Comparison of ENCODE assay signal across 8 mouse cellular contexts in genomic region chr11:58214391-58215048, GRCm38 (mm10). TPM values are rescaled to one million over a fixed set of nuclear protein-coding genes. Genes with fewer than 3 reads are reported as not detected.
DNase-seq lines count a peak whose midpoint lies in the region; ATAC-seq and TF ChIP-seq lines count a peak whose summit lies in the region.

No protein-coding gene starts in this region.

- no peaks in the 10 kb centered on the region for H3K27me3 ChIP-seq in hindbrain, embryonic 16.5 days (replicated peaks; ENCODE audit: control insufficient read depth, insufficient read depth, low read length)

- no peak for TF ChIP-seq CTCF in left cerebral cortex, adult 2 months (IDR thresholded peaks at IDR 0.05)

- ATAC-seq in hindbrain, embryonic 16.5 days, result no peak

- peak overlapping the region; percentile 31 for H3K4me3 ChIP-seq in hindbrain, embryonic 16.5 days (ENCODE audit: low read length)
- H3K4me3 ChIP-seq in left cerebral cortex, adult 2 months, result peak overlapping the region; percentile 43
- peak overlapping the region; percentile 70 for H3K4me3 ChIP-seq in macrophage (ENCODE audit: inconsistent target)

- peak overlapping the region; percentile 46; the same call in 1 of the 2 replicates for H3K9ac ChIP-seq in hindbrain, embryonic 16.5 days (ENCODE audit: low read depth, low read length)

- H3K4me2 ChIP-seq in hindbrain, embryonic 16.5 days (ENCODE audit: low read length), result peak overlapping the region; percentile 37

- H3K27ac ChIP-seq in hindbrain, embryonic 16.5 days (ENCODE audit: low read depth, low read length), result no peak overlapping the region
- peak overlapping the region; percentile 18; the same call in 1 of the 2 replicates for H3K27ac ChIP-seq in left cerebral cortex, adult 2 months
- peak overlapping the region; percentile 84 for H3K27ac ChIP-seq in macrophage

- no peaks in the 10 kb centered on the region for H3K36me3 ChIP-seq in hindbrain, embryonic 16.5 days (ENCODE audit: control insufficient read depth, insufficient read depth, low read length)
- H3K36me3 ChIP-seq in macrophage (ENCODE audit: inconsistent target), result peaks cover 20% of the 10 kb centered on the region

- no peaks in the 10 kb centered on the region for H3K4me1 ChIP-seq in hindbrain, embryonic 16.5 days (ENCODE audit: control insufficient read depth, insufficient read depth, low read depth, low read length)

- intact Hi-C loops in left cerebral cortex, adult 2 months (cut with DNase I), result no loop called here

- 45% methylated on average over 17 of the region's 17 CpGs for WGBS in hindbrain, embryonic 16.5 days
- 19% methylated on average over 15 of the region's 17 CpGs for WGBS in macrophage (ENCODE audit: missing documents)

- peak; percentile 89 for DNase-seq in MN1 (ENCODE audit: low spot score)
- peak; percentile 58 for DNase-seq in embryo, embryonic 10.5 days (ENCODE audit: low spot score)
- peak; percentile 88 to 89 for DNase-seq in gastrocnemius, adult 8-10 months (ENCODE audit: low spot score in 2 of 2)
- DNase-seq in left cerebral cortex, adult 2 months (ENCODE audit: extremely low spot score in 1 of 2, low spot score in 2 of 2), result peak; percentile 25 to 32
- DNase-seq in retina, postnatal 1 day, result peak; percentile 55
- DNase-seq in urinary bladder, adult 2 months (ENCODE audit: low spot score), result peak; percentile 47

- H3K9me3 ChIP-seq in hindbrain, embryonic 16.5 days (ENCODE audit: control insufficient read depth, low read length), result no peaks in the 10 kb centered on the region

- peaks cover 48% of the 10 kb centered on the region for H3K79me2 ChIP-seq in macrophage (ENCODE audit: inconsistent target)

RNA-seq across cellular contexts. Expression of gene Irgm2, which starts 15.1 kb away (rescaled TPM):
- 10 to 100 TPM in 2 of 4 experiments, 1 to 10 TPM in 2; 8.3 to 11.3 (median 9.9) TPM for total RNA-seq in gastrocnemius, adult 8-10 months (2022)
- polyA plus RNA-seq in hindbrain, embryonic 16.5 days (2015; fragmentation: Nextera tagmentation; extraction: Ambion mirVana), result 1.5 and 1.7 TPM in 2 replicates
- 1 to 10 TPM; 2.2 to 2.8 TPM for total RNA-seq in left cerebral cortex, adult 2 months (2021)
- total RNA-seq in macrophage (2018; cell fraction: chromatin; rRNA removed), result 100 to 1,000 TPM in 4 of 26 experiments, 10 to 100 TPM in 20, 1 to 10 TPM in 2; 5.4 to 224 (median 59.7) TPM
- total RNA-seq in macrophage (2018; cell fraction: cytosol; rRNA removed), result 100 to 1,000 TPM in 14 of 26 experiments, 10 to 100 TPM in 12; 30.0 to 238 (median 133) TPM
- total RNA-seq in macrophage (2018; cell fraction: nucleus; rRNA removed), result 100 to 1,000 TPM in 15 of 26 experiments, 10 to 100 TPM in 11; 16.8 to 231 (median 146) TPM
- 32.0 to 97.2 TPM (median 40.6 TPM) in 3 replicates for polyA plus RNA-seq in macrophage (2018)
- 22.1 and 54.2 TPM in 2 replicates for polyA plus RNA-seq in urinary bladder, adult 2 months (2012; rRNA removed)

RNA-seq across cellular contexts. Expression of gene Igtp, which starts 15.2 kb away (rescaled TPM):
- 1 to 10 TPM; 7.9 to 9.9 (median 8.3) TPM for total RNA-seq in gastrocnemius, adult 8-10 months (2022)
- 2.3 and 2.4 TPM in 2 replicates for polyA plus RNA-seq in hindbrain, embryonic 16.5 days (2015; fragmentation: Nextera tagmentation; extraction: Ambion mirVana)
- total RNA-seq in left cerebral cortex, adult 2 months (2021), result 1 to 10 TPM; 3.6 to 4.2 TPM
- 100 to 1,000 TPM in 1 of 26 experiments, 10 to 100 TPM in 17, 1 to 10 TPM in 8; 3.2 to 240 (median 39.1) TPM for total RNA-seq in macrophage (2018; cell fraction: chromatin; rRNA removed)
- total RNA-seq in macrophage (2018; cell fraction: cytosol; rRNA removed), result 100 to 1,000 TPM in 14 of 26 experiments, 10 to 100 TPM in 12; 29.0 to 298 (median 166) TPM
- 100 to 1,000 TPM in 15 of 26 experiments, 10 to 100 TPM in 11; 11.5 to 293 (median 127) TPM for total RNA-seq in macrophage (2018; cell fraction: nucleus; rRNA removed)
- 25.7 to 94.8 TPM (median 34.2 TPM) in 3 replicates for polyA plus RNA-seq in macrophage (2018)
- 23.8 and 57.1 TPM in 2 replicates for polyA plus RNA-seq in urinary bladder, adult 2 months (2012; rRNA removed)

RNA-seq across cellular contexts. Expression of gene Mrpl22, which starts 43.1 kb away (rescaled TPM):
- 10 to 100 TPM; 33.9 to 39.7 (median 37.6) TPM for total RNA-seq in gastrocnemius, adult 8-10 months (2022)
- polyA plus RNA-seq in hindbrain, embryonic 16.5 days (2015; fragmentation: Nextera tagmentation; extraction: Ambion mirVana), result 90.2 and 92.1 TPM in 2 replicates
- total RNA-seq in left cerebral cortex, adult 2 months (2021), result 10 to 100 TPM; 35.7 to 41.5 TPM
- 10 to 100 TPM in 8 of 26 experiments, 1 to 10 TPM in 16, not detected in 2; 1.6 to 17.9 (median 7.6) TPM for total RNA-seq in macrophage (2018; cell fraction: chromatin; rRNA removed)
- total RNA-seq in macrophage (2018; cell fraction: cytosol; rRNA removed), result 10 to 100 TPM; 20.4 to 48.3 (median 34.8) TPM
- 10 to 100 TPM in 14 of 26 experiments, 1 to 10 TPM in 12; 3.3 to 20.5 (median 10.5) TPM for total RNA-seq in macrophage (2018; cell fraction: nucleus; rRNA removed)
- 36.9 to 51.5 TPM (median 42.8 TPM) in 3 replicates for polyA plus RNA-seq in macrophage (2018)
- polyA plus RNA-seq in urinary bladder, adult 2 months (2012; rRNA removed), result 50.3 and 66.3 TPM in 2 replicates

RNA-seq across cellular contexts. Expression of gene Gemin5, which starts 46.2 kb away (rescaled TPM):
- total RNA-seq in gastrocnemius, adult 8-10 months (2022), result 10 to 100 TPM in 2 of 4 experiments, 1 to 10 TPM in 2; 9.0 to 11.3 (median 10.1) TPM
- 12.5 and 13.4 TPM in 2 replicates for polyA plus RNA-seq in hindbrain, embryonic 16.5 days (2015; fragmentation: Nextera tagmentation; extraction: Ambion mirVana)
- total RNA-seq in left cerebral cortex, adult 2 months (2021), result 10 to 100 TPM; 16.8 to 19.7 TPM
- 10 to 100 TPM in 15 of 26 experiments, 1 to 10 TPM in 11; 1.2 to 32.8 (median 11.9) TPM for total RNA-seq in macrophage (2018; cell fraction: chromatin; rRNA removed)
- total RNA-seq in macrophage (2018; cell fraction: cytosol; rRNA removed), result 1 to 10 TPM; 3.6 to 8.6 (median 6.5) TPM
- total RNA-seq in macrophage (2018; cell fraction: nucleus; rRNA removed), result 10 to 100 TPM in 5 of 26 experiments, 1 to 10 TPM in 21; 2.2 to 23.1 (median 6.5) TPM
- 4.7 to 12.0 TPM (median 5.4 TPM) in 3 replicates for polyA plus RNA-seq in macrophage (2018)
- 6.6 and 7.1 TPM in 2 replicates for polyA plus RNA-seq in urinary bladder, adult 2 months (2012; rRNA removed)

Comparison
In these comparisons a context has a peak if more than half of its experiments do, and no peak if none do; other contexts are left out.
1. DNase-seq: peak in every context shown above with its lines; median percentile 89 in MN1; 88 in gastrocnemius, adult 8-10 months; 58 in embryo, embryonic 10.5 days; 55 in retina, postnatal 1 day; 47 in urinary bladder, adult 2 months; 28 in left cerebral cortex, adult 2 months.